In the genomic region with DNA sequence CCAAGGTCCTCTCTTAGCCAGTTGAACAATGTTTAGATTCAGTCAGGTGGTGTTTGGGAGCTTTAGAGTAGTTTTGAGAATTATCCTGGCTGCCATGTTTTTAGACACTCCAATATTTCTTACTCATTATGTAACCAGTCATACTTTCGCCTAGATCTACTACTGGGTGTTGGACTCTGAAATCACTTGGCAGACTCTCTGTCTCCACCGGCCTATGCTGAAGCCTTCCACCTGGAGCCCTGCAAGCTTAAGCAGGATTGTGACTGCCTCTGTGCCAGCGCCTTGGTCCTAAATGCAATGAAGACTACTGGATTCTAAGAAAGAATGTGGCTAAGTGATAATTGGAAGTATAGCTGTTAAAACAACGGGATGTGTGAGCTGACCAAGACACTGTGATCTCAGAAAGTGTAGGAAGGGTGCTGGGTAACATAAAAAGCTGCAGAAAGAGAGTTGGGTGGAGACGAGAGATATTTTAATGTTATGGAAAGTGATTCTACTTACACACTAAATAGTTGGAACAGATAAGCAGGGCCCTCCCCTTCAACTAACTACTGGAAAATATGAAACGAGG, we compare ENCODE assay signal across 13 mouse cellular contexts.
DNase-seq lines count a peak whose midpoint lies in the region.
"Had no signal": no experiment of that assay in that cellular context is flagged by ENCODE, and none has a peak within 500 bp of the region (broad histone marks: within the 10 kb centered on the region; RNA-seq: fewer than 3 reads in every experiment).

No protein-coding gene starts in this region.

- peak; percentile 13 for DNase-seq in cerebellum, adult 9-11 months
- no peak for DNase-seq in cerebellum, postnatal 36 days
- peak; percentile 6 to 17 for DNase-seq in kidney, adult 8-10 months
- no peak for DNase-seq in kidney, postnatal 10 days
- peak; percentile 17 for DNase-seq in right cerebral cortex, adult 18-20 months
- DNase-seq in right cerebral cortex, postnatal 14 days: no peak
- peak; percentile 78 for DNase-seq in adipocyte (ENCODE audit: low spot score)
- DNase-seq in ovary, adult 18-20 months (ENCODE audit: low spot score): no peak
- DNase-seq: adrenal gland, postnatal 10 days; embryo, embryonic 11 days; gastrocnemius, postnatal 14 days; heart, adult 2 months; heart, postnatal 14 days had no signal

Comparison
In these comparisons a context has a peak if more than half of its experiments do, and no peak if none do; other contexts are left out.
1. DNase-seq: peak in cerebellum, adult 9-11 months (single experiment), kidney, adult 8-10 months (2 of 2), right cerebral cortex, adult 18-20 months (single experiment) and adipocyte (single experiment); none in cerebellum, postnatal 36 days (0 of 2), kidney, postnatal 10 days (single experiment), right cerebral cortex, postnatal 14 days (single experiment) and ovary, adult 18-20 months (single experiment).